Mouse (Mus musculus) activated CD4-positive, CD25-positive, alpha-beta regulatory T cell (primary cell): ENCODE results near the gene Lrrc4. TPM values are rescaled to one million over a fixed set of nuclear protein-coding genes. Genes with fewer than 3 reads are reported as not detected.

Experiments
- polyA plus RNA-seq, 2 experiments: library from polyadenylated mRNA; unstranded; fragments of 100-300 nt; shearing (Covaris generic); gene quantifications; one replicate each; pipeline ENCODE4 v1.2.1; 2017

Gene Lrrc4
- polyA plus RNA-seq = under 1 TPM in 1 of 2 experiments, not detected in 1; 0.31 TPM

GRCm38 (mm10) chr6:28831011-28831853, at the start of gene Lrrc4:
Lrrc4 (minus strand) TSS chr6:28831747.

Other genes starting within 250 kb of the Lrrc4 start
- under 1 TPM in 1 of 2 experiments, not detected in 1; 0.68 TPM for gene Lep, start 228.5 kb upstream of the Lrrc4 start, polyA plus RNA-seq